Mouse (Mus musculus): Measurements from ENCODE around the gene Ube2j1. TPM values are rescaled to one million over a fixed set of nuclear protein-coding genes. Genes with fewer than 3 reads are reported as not detected.
"Not testable (repeated sequence)": the region's sequence is repeated elsewhere in the genome, so short reads cannot be mapped to it uniquely, and the experiment has no call there.

Ube2j1 gene
- polyA plus RNA-seq, 1 experiment from 2014 or later = 60.6 TPM

DNA sequence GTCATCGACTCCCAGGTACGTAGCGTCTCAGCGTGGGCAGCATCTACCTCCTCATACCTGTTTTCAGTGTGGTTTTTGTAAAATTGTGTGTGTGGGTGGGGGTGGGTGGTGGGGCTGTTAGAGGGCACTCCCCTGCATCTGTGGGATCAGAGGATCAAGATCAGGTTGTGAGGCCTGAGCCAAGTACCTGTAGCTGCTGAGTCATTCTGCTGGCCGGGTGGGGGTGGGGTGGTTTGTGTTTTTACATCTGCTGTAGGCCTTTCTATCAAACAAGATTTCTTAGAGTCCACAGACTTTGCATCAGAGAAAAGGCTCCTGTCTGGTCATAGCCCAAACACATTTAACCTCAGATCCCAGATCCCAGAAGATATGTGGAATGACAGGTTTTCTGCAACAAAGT, 35.1 kb upstream of the Ube2j1 start:
- no peak for ATAC-seq (replicated peaks)

DNA sequence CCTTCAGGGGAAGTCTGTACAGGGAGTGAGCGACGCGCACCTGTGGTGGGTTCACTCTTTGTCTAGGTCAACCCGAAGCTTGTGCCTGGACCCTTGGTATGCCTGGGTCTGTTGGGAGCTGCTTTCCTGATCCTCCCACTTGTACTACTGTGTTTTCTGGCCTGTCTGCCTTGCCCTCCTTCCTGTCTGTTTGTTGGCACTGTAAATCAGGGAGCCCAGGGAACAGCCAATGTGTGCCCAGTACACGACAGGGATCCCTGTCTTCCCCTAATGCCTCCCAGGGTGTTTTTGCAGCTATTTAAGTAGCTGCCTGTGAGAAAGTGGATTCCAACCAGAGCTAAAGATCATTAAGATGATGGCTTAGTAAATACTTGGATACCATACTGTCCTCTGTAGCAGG, 33.6 kb upstream of the Ube2j1 start:
- Histone ChIP-seq H3K27ac (no peak overlapping the region), H3K9ac (no peak overlapping the region), H3K4me2 (no peak overlapping the region), H3K36me3 (replicated peaks) (no peaks in the 10 kb centered on the region), H3K27me3 (replicated peaks) (no peaks in the 10 kb centered on the region), H3K9me3 (no peaks in the 10 kb centered on the region), H3K4me1 (no peaks in the 10 kb centered on the region), H3K4me3 (no peak overlapping the region)
- ATAC-seq (replicated peaks) = no peak
- WGBS = 91% methylated on average over 5 of the region's 5 CpGs

More for the DNA sequence above, 35.1 kb upstream of the Ube2j1 start:
- H3K4me1 ChIP-seq = no peaks in the 10 kb centered on the region
- no peak overlapping the region for H3K27ac ChIP-seq
- H3K9me3 ChIP-seq = no peaks in the 10 kb centered on the region
- H3K36me3 ChIP-seq (replicated peaks) = no peaks in the 10 kb centered on the region
- H3K4me2 ChIP-seq = no peak overlapping the region
- H3K27me3 ChIP-seq (replicated peaks) = no peaks in the 10 kb centered on the region
- 97% methylated on average over 5 of the region's 5 CpGs for WGBS
- H3K4me3 ChIP-seq = no peak overlapping the region
- H3K9ac ChIP-seq = no peak overlapping the region

DNA sequence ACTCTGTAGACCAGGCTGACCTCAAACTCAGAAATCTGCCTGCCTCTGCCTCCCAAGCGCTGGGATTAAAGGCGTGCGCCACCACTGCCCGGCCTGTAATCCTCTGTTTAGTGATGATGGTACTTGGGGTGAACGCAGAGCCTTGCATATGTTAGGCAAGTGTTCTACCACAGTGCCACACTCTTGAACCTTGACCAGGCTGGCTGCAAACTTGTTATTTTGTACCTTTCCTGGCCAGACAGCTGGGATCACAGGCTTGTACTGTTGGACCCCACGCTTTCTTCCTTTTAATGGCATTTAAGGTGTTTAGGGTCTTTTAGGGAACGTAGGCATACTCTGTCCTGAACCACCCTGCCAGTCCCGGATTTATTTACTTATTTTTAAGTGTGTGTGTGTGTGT, 32.2 kb upstream of the Ube2j1 start:
- no peaks in the 10 kb centered on the region for H3K36me3 ChIP-seq (replicated peaks)
- no peaks in the 10 kb centered on the region for H3K9me3 ChIP-seq
- WGBS = 98% methylated on average over 8 of the region's 8 CpGs
- H3K4me1 ChIP-seq = no peaks in the 10 kb centered on the region
- H3K4me2 ChIP-seq = no peak overlapping the region
- H3K9ac ChIP-seq = no peak overlapping the region
- no peak overlapping the region for H3K27ac ChIP-seq
- H3K4me3 ChIP-seq = no peak overlapping the region
- H3K27me3 ChIP-seq (replicated peaks) = no peaks in the 10 kb centered on the region
- no peak for ATAC-seq (replicated peaks)

DNA sequence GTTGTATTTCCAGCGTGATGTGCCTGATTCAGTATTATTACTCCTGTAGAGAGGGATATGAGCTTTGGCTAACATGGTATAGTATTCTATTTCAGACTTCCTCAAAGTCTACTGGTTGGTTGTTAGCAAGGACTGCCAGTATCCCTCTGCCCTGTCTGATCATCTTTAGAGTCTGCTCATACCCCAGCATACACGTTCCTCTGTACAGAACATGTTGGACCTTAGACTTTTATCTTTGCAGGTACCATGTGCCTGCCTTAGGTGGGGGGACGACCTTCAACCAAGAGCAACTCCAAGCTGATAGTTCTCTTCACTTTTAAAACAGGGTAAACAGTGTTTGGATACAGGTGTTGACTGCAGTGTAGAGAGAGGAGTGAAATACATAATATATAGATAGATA, 29.1 kb upstream of the Ube2j1 start:
- 87% methylated on average over 3 of the region's 3 CpGs for WGBS

DNA sequence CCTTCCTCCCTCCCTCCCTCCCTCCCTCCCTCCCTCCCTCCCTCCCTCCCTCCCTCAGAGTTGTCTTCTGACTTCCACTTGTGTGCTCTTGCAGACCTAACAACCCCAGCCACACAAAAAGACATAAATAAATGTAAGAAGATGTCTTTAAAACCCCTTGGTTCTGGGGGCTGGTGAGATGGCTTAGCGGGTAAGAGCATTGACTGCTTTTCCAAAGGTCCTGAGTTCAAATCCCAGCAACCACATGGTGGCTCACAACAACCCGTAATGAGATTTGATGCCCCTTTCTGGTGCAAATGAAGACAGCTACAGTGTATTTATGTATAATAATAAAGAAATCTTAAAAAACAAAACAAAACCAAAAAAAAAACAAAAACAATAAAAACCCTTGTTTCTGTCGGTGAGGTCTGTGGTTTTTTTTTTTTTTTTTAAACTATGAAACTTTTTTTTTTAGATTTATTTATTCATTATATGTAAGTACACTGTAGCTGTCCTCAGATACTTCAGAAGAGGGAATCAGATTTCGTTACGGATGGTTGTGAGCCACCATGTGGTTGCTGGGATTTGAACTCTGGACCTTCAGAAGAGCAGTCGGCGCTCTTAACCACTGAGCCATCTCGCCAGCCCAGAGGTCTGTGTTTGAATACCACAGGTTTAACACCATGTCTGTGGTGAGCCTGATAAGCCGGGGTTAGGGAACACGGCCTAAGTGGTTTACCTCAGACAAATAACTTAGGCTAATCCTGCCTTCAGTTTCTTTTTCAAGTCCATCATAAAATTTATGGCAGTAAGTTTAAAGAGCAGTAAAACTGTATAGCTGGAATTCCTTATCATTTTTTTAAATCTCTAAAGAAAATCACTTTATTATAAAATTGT, 25.4 kb upstream of the Ube2j1 start:
- not testable (repeated sequence) for ATAC-seq (replicated peaks)
- WGBS = 93% methylated on average over 10 of the region's 10 CpGs

More for the DNA sequence above, 29.1 kb upstream of the Ube2j1 start:
- no peaks in the 10 kb centered on the region for H3K4me1 ChIP-seq
- H3K27ac ChIP-seq = no peak overlapping the region
- ATAC-seq (replicated peaks) = no peak
- H3K9ac ChIP-seq = no peak overlapping the region
- H3K4me2 ChIP-seq = no peak overlapping the region
- peaks cover 3% of the 10 kb centered on the region; the same call in 1 of the 2 replicates for H3K36me3 ChIP-seq (replicated peaks)
- no peak overlapping the region for H3K4me3 ChIP-seq
- H3K9me3 ChIP-seq = no peaks in the 10 kb centered on the region
- H3K27me3 ChIP-seq (replicated peaks) = no peaks in the 10 kb centered on the region

DNA sequence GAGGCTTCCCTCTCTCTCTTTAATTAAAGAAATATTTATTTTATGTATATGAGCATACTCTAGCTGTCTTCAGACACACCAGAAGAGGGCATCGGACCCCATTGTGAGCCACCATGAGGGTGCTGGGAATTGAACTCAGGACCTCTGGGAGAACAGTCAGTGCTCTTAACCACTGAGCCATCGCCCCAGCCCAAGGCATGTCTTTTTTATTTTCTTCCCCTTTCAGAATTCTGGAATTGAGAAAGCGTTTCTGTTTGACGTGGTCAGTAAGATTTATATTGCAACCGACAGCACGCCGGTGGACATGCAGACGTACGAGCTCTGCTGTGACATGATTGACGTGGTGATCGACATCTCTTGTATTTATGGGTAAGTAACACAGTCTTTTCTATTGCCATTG, 24.4 kb upstream of the Ube2j1 start:
- Histone ChIP-seq H3K4me3 (no peak overlapping the region), H3K27me3 (replicated peaks) (no peaks in the 10 kb centered on the region), H3K9me3 (no peaks in the 10 kb centered on the region), H3K4me2 (no peak overlapping the region), H3K4me1 (no peaks in the 10 kb centered on the region), H3K9ac (no peak overlapping the region), H3K36me3 (replicated peaks) (peaks cover 5% of the 10 kb centered on the region; the same call in 1 of the 2 replicates), H3K27ac (no peak overlapping the region)
- 95% methylated on average over 11 of the region's 11 CpGs for WGBS
- no peak for ATAC-seq (replicated peaks)

More for the DNA sequence above, 25.4 kb upstream of the Ube2j1 start:
- not testable (repeated sequence) for H3K27me3 ChIP-seq (replicated peaks); H3K27ac ChIP-seq; H3K9ac ChIP-seq; H3K4me1 ChIP-seq; H3K36me3 ChIP-seq (replicated peaks); H3K4me2 ChIP-seq; H3K4me3 ChIP-seq; H3K9me3 ChIP-seq

DNA sequence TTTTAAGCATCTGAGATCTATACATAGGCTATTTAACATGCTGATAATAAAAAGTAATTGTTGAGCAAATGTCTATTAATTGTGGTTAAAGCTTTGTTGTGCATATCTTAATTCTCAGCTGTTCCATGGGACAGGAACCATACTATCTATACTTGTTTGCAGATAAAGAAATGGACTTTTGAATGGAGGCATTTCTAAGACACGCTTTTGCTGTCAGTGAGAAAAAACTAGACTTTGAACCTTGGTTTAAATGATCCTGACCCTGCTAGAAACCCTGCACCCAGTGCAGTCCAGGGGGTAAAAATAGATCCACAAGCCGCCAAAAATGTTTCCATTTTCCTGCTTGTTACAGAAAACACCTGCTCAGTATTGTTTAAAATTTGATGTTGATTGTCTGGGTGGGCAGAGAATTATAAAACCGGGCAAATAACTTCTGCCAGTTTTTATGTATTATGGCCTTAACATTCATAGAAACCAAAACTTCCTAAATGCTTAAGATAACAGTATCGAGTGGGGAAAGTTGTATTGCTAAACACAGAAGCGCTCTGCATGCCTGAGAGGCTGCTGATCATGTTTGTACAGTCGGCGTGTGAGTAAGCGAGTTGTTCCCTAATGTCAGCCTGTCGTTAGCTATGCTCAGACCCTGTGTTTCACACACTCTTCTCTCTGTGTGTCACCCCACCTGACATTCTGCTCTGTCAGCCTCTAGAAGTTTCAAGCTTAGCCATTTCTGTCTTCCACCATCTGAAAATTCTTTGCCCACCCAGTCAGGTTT, 23.6 kb upstream of the Ube2j1 start:
- WGBS = 92% methylated on average over 9 of the region's 9 CpGs
- Histone ChIP-seq H3K9me3 (no peaks in the 10 kb centered on the region), H3K36me3 (replicated peaks) (peaks cover 5% of the 10 kb centered on the region; the same call in 1 of the 2 replicates), H3K9ac (no peak overlapping the region), H3K4me3 (no peak overlapping the region), H3K4me1 (no peaks in the 10 kb centered on the region), H3K27me3 (replicated peaks) (no peaks in the 10 kb centered on the region), H3K27ac (no peak overlapping the region), H3K4me2 (no peak overlapping the region)
- ATAC-seq (replicated peaks) = no peak

DNA sequence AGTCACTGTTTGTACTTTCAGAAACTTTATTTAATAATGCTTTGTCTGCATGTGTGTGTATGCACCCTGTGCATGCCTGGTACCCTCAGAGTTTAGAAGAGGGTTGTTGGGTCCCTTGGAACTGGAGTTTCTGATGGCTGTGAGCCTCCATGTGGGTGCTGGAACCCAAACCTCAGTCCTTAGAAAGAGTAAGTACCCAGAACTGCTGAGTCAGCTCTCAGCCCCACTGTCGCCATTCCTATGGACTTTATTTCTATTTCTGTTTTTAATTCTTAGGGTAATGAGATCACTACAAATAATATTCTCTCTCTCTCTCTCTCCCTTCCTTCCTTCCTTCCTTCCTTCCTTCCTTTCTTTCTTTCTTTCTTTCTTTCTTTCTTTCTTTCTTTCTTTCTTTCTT, 21.1 kb upstream of the Ube2j1 start:
- no peak overlapping the region for H3K4me3 ChIP-seq
- WGBS = 97% methylated on average over 1 of the region's 1 CpGs
- H3K27me3 ChIP-seq (replicated peaks) = no peaks in the 10 kb centered on the region
- H3K9me3 ChIP-seq = no peaks in the 10 kb centered on the region
- no peak for ATAC-seq (replicated peaks)
- peaks cover 18% of the 10 kb centered on the region; the same call in 1 of the 2 replicates for H3K36me3 ChIP-seq (replicated peaks)
- no peak overlapping the region for H3K27ac ChIP-seq
- H3K4me1 ChIP-seq = no peaks in the 10 kb centered on the region
- no peak overlapping the region for H3K9ac ChIP-seq
- H3K4me2 ChIP-seq = no peak overlapping the region

DNA sequence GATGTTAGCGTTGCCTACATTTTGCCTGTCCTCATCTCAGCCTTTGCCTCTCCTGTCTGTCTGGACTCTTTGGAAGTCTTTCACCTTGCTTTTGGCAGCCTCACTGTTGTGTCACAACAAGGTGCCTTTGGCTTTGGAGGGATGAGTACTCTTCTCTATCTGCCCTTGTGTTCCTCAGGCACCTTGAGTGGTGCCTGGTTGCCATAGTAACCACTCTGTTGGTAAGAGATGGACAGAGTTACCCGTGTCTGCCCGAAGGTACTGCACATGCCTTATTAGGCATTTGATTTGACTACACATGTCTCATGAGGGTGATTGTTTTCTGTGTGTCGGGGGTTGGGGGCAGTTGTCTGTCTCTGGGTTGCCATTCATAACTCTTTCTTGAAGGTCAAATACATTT, 18.7 kb upstream of the Ube2j1 start:
- Histone ChIP-seq H3K27ac (no peak overlapping the region), H3K4me3 (no peak overlapping the region), H3K4me1 (no peaks in the 10 kb centered on the region), H3K36me3 (replicated peaks) (peaks cover 13% of the 10 kb centered on the region; the same call in 1 of the 2 replicates), H3K27me3 (replicated peaks) (no peaks in the 10 kb centered on the region), H3K4me2 (no peak overlapping the region), H3K9ac (no peak overlapping the region), H3K9me3 (no peaks in the 10 kb centered on the region)
- WGBS = 72% methylated on average over 4 of the region's 4 CpGs
- ATAC-seq (replicated peaks) = no peak

DNA sequence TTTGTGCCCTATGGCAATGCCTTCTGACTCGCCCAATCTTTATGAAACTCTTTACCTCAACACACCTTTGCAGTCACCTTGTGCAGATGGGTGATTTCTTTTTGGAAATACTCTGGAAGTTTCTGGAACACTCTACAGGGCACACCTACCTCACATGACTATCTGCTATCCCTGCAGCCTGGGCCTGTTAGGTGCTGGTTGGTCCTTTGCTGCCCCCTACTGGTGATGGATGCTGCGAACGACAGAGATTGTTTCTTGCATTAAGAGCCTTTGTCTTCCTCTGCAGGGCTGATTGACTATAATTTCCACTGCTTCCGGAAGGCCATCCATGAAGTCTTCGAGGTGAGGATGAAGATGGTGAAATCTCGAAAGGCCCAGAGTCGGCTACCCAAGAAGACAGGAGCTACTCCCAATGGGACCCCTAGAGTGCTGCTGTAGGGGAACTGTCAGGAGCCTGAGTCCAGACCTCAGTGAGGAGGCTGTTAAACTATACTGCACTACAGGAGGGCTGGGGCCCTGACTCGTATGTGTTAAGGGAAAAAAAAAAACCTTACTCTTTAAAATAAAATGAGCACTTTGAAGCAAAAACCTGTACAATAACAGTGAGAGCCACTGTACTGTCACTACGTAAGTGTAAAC, 12.7 kb upstream of the Ube2j1 start:
- Histone ChIP-seq H3K9me3 (no peaks in the 10 kb centered on the region), H3K4me3 (no peak overlapping the region), H3K4me1 (0 out of 2 replicates have a peak, but pooled peaks cover 3% of the 10 kb centered on the region), H3K36me3 (replicated peaks) (peaks cover 16% of the 10 kb centered on the region; the same call in 1 of the 2 replicates), H3K4me2 (no peak overlapping the region), H3K9ac (no peak overlapping the region), H3K27me3 (replicated peaks) (no peaks in the 10 kb centered on the region), H3K27ac (no peak overlapping the region)
- 53% methylated on average over 9 of the region's 9 CpGs for WGBS
- ATAC-seq (replicated peaks) = peak; percentile 89

DNA sequence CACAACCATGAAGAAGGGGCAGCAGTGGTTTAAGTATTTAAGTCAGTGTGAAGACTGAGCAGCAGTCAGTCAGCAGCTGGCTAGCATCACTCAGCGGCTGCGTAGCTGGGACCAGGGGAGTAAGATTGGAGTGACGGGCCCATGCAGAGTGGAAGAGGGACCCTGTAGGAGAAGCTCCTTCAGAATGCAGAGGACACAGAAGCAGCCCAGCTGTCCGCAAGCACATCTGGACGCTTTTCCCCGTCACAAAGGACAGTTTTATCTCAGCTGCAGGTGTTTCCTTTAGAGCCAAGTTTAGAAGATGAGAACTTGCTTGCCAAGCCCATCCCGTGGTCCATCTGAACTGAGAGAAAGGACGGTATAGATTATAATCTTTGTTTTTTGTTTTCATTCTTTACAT, 6.8 kb upstream of the Ube2j1 start:
- Histone ChIP-seq H3K4me3 (no peak overlapping the region), H3K27ac (no peak overlapping the region), H3K4me2 (no peak overlapping the region), H3K27me3 (replicated peaks) (no peaks in the 10 kb centered on the region), H3K9me3 (no peaks in the 10 kb centered on the region), H3K36me3 (replicated peaks) (no peaks in the 10 kb centered on the region; the same call in 1 of the 2 replicates), H3K9ac (no peak overlapping the region), H3K4me1 (no peaks in the 10 kb centered on the region)
- ATAC-seq (replicated peaks) = no peak
- WGBS = 85% methylated on average over 8 of the region's 8 CpGs

DNA sequence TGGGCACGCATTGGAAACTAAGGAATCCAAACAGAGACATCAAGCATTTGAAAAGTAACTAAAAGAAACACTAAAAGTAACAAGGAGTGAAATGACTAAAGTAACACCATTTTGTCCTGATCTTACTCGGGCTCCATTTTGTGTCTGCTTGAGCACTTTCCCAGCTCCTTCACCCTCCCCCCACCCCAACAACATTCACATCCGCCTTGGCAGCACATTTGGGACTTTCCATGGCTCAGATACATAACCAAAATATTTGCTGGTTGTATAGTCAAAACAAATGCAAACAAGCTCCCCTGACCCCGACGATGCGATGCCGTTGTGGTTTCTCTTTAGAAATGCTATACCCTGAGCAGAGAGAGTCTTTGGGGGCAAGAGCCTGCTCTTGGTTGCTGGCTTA, 2.1 kb upstream of the Ube2j1 start:
- Histone ChIP-seq H3K9ac (no peak overlapping the region), H3K27me3 (replicated peaks) (no peaks in the 10 kb centered on the region), H3K9me3 (no peaks in the 10 kb centered on the region), H3K36me3 (replicated peaks) (no peaks in the 10 kb centered on the region), H3K4me3 (no peak overlapping the region), H3K4me1 (peaks cover 23% of the 10 kb centered on the region), H3K27ac (no peak overlapping the region), H3K4me2 (no peak overlapping the region; the same call in 1 of the 2 replicates)
- 89% methylated on average over 7 of the region's 7 CpGs for WGBS
- ATAC-seq (replicated peaks) = no peak

All from midbrain, embryonic 15.5 days (tissue).